Mouse (Mus musculus): ENCODE measurements around the gene Unc5c.

Gene Unc5c

GRCm38 (mm10) chr3:141465104-141465705 lies at the start of gene Unc5c:
Gene Unc5c, plus strand, starts transcription at chr3:141465216.
- DNase-seq (ENCODE audit: low read depth in 2 of 2, low spot score in 2 of 2): no peak

- DNase-seq (ENCODE audit: low read depth in 2 of 2, low spot score in 2 of 2): no peak
Observed at GRCm38 (mm10) chr3:141457475-141457874, 7.5 kb upstream of the Unc5c start.

- DNase-seq (ENCODE audit: low read depth in 2 of 2, low spot score in 2 of 2): no peak
Observed at GRCm38 (mm10) chr3:141462482-141462881, 2.5 kb upstream of the Unc5c start.

GRCm38 (mm10) chr3:141464691-141465103 lies 319 bp upstream of the Unc5c start:
- DNase-seq (ENCODE audit: low read depth in 2 of 2, low spot score in 2 of 2): no peak

- no peak for DNase-seq (ENCODE audit: low read depth in 2 of 2, low spot score in 2 of 2)
Observed at GRCm38 (mm10) chr3:141466061-141466460, 1.0 kb downstream of the Unc5c start.

GRCm38 (mm10) chr3:141466727-141467335 lies 1.8 kb downstream of the Unc5c start:
- no peak for DNase-seq (ENCODE audit: low read depth in 2 of 2, low spot score in 2 of 2)

GRCm38 (mm10) chr3:141469338-141469737 lies 4.3 kb downstream of the Unc5c start:
- no peak for DNase-seq (ENCODE audit: low read depth in 2 of 2, low spot score in 2 of 2)

- no peak for DNase-seq (ENCODE audit: low read depth in 2 of 2, low spot score in 2 of 2)
Observed at GRCm38 (mm10) chr3:141473205-141473604, 8.2 kb downstream of the Unc5c start.

- DNase-seq (ENCODE audit: low read depth in 2 of 2, low spot score in 2 of 2): no peak
Observed at GRCm38 (mm10) chr3:141475389-141475788, 10.4 kb downstream of the Unc5c start.

GRCm38 (mm10) chr3:141475919-141476318 lies 10.9 kb downstream of the Unc5c start:
- no peak for DNase-seq (ENCODE audit: low read depth in 2 of 2, low spot score in 2 of 2)

- no peak for DNase-seq (ENCODE audit: low read depth in 2 of 2, low spot score in 2 of 2)
Observed at GRCm38 (mm10) chr3:141476670-141477069, 11.7 kb downstream of the Unc5c start.

- DNase-seq (ENCODE audit: low read depth in 2 of 2, low spot score in 2 of 2): no peak
Observed at GRCm38 (mm10) chr3:141482465-141482864, 17.4 kb downstream of the Unc5c start.

GRCm38 (mm10) chr3:141483665-141484431 lies 18.8 kb downstream of the Unc5c start:
- DNase-seq (ENCODE audit: low read depth in 2 of 2, low spot score in 2 of 2): no peak

- no peak for DNase-seq (ENCODE audit: low read depth in 2 of 2, low spot score in 2 of 2)
Observed at GRCm38 (mm10) chr3:141485218-141485617, 20.2 kb downstream of the Unc5c start.

GRCm38 (mm10) chr3:141490647-141491046 lies 25.6 kb downstream of the Unc5c start:
- no peak for DNase-seq (ENCODE audit: low read depth in 2 of 2, low spot score in 2 of 2)

GRCm38 (mm10) chr3:141491272-141491950 lies 26.4 kb downstream of the Unc5c start:
- no peak for DNase-seq (ENCODE audit: low read depth in 2 of 2, low spot score in 2 of 2)

- DNase-seq (ENCODE audit: low read depth in 2 of 2, low spot score in 2 of 2): no peak
Observed at GRCm38 (mm10) chr3:141491951-141492310, 26.9 kb downstream of the Unc5c start.

GRCm38 (mm10) chr3:141493000-141493399 lies 28.0 kb downstream of the Unc5c start:
- DNase-seq (ENCODE audit: low read depth in 2 of 2, low spot score in 2 of 2): no peak

- no peak for DNase-seq (ENCODE audit: low read depth in 2 of 2, low spot score in 2 of 2)
Observed at GRCm38 (mm10) chr3:141498348-141499056, 33.5 kb downstream of the Unc5c start.

- DNase-seq (ENCODE audit: low read depth in 2 of 2, low spot score in 2 of 2): no peak
Observed at GRCm38 (mm10) chr3:141501845-141502505, 37.0 kb downstream of the Unc5c start.

- DNase-seq (ENCODE audit: low read depth in 2 of 2, low spot score in 2 of 2): no peak
Observed at GRCm38 (mm10) chr3:141503331-141503730, 38.3 kb downstream of the Unc5c start.

Data from CD8-positive naive resting alpha-beta T cell, adult 2 months (primary cell).